Mouse (Mus musculus): ENCODE results near the gene Apoa1.
A peak's percentile ranks its signal among the peaks of the same experiment; 100 is the strongest.

Apoa1 gene

DNA sequence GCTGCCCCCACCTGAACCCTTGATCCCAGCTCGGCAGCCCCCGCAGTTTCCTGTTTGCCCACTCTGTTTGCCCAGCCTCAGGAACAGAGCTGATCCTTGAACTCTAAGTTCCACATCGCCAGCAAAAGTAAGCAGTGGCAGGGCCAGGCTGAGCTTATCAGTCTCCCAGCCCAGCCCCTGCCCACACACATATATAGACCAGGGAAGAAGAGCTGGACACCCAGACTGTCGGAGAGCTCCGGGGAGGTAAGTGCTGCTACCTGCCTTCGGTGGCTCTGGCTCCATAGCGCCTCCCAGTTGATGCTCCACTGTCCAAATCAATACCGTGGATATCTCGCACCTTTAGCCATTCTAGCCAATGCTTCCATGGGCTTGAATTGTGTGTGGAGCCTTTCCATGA is at the start of gene Apoa1:
Gene Apoa1 (plus strand): TSS at position 90 of the 400 bp plus-strand sequence.
- no peak for DNase-seq

DNA sequence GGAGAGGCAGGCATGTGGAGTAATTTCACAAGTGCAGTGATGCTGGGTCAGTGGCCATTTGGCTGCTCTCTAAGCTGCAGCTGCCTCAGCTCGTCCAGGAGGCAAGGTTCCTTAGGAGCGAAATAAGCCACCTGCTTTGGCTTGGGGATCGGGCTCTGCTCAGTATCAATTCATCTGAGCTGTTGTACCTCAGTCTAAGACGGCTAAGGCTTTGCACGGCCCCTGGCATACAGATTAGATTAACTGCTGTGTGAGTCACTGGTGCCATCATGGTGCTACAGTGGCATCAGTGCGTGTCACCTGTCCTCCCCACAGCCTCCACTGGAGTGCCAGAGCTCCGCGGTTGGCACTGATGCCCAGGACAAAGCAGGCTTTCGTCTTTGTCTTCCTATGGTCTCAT is 49.8 kb upstream of the Apoa1 start:
- DNase-seq: no peak

- DNase-seq: peak; percentile 47
Observed at GRCm38 (mm10) chr9:46181297-46181696, 47.1 kb upstream of the Apoa1 start.

DNA sequence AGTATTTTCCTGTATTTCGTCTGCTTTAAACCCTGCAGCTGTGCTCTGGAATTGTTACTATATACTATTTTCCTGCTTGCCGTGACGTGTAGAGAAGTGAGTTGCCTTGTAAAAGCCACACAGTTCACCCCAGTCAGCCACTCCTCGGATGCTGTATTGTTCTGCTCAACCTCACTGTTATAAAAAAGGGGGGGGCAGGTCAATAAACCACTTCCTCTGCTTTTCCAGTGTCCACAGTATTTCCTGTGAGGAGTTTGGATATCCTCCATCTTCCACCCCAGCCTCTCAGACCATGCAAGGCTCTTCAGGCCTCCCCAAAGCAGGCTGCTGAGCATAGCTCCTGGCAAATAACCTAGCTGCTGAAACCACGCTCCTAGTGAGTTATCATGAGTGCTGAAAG is 43.8 kb upstream of the Apoa1 start:
- peak; percentile 41 for DNase-seq

DNA sequence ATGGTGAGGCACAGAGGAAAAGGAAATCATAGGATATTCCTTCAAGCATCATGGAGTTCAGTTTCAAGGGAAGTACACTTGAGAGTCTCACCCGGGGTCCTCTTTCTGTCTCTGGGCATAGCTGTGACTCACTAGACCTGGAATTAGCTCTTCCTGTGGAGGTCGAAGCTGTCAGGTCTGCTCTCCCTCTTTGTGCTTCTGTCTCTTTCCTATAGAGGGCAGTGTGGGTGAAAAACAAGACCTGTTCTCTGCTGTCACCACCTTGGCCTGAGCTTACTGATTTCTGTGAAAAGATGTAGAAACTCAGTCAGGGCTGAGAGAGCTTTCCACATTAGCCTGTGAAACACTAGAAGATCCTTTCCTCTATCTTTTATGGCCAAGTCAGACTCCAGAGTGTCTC is 43.2 kb upstream of the Apoa1 start:
- peak; percentile 72 for DNase-seq

GRCm38 (mm10) chr9:46186387-46186786 is 42.0 kb upstream of the Apoa1 start:
- no peak for DNase-seq

DNA sequence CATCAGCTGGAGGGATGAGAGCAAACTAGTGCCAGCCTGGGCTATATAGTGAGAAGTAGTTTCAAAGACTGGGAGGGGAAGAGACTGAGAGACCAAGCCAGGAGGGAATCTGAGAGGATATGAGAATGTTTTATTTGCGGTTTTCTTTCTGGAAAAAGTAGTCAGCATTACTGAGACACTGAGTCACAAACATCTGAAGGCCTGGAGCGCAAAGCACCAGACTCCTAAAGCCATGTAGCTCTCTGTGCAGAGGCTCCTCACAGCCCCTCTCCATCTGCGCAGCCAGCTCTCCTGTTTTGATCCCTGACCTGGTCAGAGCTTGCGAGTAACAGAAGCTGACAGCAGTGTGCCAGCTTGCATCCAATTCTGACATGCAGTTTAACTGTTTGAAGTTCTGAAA is 40.0 kb upstream of the Apoa1 start:
- DNase-seq: no peak

- DNase-seq: no peak
Observed at GRCm38 (mm10) chr9:46188956-46189355, 39.4 kb upstream of the Apoa1 start.

- no peak for DNase-seq
Observed at GRCm38 (mm10) chr9:46189381-46189780, 39.0 kb upstream of the Apoa1 start.

- DNase-seq: no peak
Observed at GRCm38 (mm10) chr9:46191234-46191633, 37.1 kb upstream of the Apoa1 start.

DNA sequence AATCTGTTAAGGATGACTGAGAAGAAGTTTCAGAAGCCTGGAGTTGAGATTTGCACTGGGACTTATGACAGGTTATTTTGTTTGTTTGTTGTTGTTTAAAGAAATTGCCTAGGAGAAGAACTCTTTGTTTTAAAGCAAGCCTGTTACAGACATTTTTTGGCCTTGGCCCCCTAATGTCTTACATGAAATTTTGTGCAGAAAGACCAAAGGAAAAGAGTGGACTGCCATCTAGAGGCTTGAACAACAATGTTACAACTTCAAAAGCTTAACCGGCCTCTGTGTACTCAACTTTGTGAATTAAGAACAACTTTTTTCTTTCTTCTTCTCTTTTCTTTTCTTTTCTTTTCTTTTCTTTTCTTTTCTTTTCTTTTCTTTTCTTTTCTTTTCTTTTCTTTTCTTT is 36.7 kb upstream of the Apoa1 start:
- DNase-seq: peak; percentile 66

DNA sequence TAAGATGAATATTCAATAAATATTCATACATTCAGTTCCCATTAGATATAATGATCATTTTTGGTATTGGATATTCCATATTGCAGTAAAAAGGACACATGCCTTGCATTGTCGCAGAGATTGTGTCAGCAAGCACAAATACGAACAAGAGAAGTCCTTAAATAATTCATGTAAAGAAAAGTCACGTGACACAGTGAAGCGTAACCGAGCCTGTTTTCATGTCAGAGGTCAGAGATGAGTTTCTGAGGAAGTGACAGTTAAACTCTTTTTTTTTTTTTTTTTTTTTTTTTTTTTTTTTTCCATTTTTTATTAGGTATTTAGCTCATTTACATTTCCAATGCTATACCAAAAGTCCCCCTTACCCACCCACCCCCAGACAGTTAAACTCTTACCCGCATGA is 35.7 kb upstream of the Apoa1 start:
- no peak for DNase-seq

- DNase-seq: no peak
Observed at GRCm38 (mm10) chr9:46194809-46195208, 33.6 kb upstream of the Apoa1 start.

- DNase-seq: peak; percentile 70
Observed at GRCm38 (mm10) chr9:46196699-46197169, 31.6 kb upstream of the Apoa1 start.

DNA sequence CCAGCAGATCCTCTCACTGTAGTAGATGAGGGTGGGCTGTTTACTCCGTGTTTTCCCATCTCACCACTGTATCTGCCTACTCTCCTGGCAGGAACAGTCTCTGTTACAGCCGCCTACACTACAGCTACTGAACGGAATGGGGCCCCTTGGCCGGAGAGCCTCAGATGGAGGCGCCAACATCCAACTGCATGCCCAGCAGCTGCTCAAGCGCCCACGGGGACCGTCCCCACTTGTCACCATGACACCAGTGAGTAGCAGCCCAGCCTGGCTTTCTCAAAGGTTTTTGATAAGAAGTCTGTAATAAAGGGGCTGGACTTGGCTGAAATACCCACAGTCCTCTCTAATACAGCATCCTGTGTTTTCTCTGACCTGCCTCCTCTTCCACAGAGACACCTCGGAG is 29.9 kb upstream of the Apoa1 start:
- DNase-seq: no peak

DNA sequence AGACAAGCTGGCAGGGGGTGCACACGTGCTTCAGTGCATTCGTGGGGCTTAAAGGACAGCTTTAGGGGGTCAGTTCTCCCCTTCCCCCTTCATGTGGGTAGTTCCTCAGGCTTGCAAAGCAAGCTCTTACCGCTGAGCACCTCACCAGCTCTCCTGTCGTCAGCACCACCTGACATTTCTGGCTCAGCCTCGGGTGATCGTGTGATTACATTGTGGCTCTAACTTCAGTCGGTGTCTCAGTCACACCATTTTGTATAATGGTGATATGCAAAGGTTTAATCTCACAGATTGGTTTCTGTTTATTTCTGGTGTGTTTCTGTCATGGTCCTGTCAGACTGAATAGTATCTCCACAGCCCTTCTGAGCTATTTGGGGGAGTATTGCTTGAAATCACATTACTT is 29.4 kb upstream of the Apoa1 start:
- no peak for DNase-seq

DNA sequence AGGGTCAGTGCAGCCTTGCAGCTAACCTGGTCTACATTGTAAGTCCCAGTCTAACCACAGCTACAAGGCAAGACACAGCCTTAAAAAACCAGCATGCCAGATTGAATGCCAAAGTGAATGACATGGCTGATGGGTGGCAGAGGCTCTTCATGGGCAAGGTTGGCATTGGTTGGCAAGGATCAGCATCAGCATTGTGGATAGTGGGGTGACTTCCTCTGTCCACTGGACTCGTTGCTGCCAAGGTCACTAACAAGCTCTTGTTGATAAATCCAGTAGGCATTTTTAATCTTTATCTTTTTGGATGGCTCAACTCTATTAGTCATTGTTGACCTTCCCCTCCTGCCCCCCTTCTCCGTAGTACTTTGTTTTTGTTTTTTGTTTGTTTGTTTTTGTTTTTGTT is 28.8 kb upstream of the Apoa1 start:
- no peak for DNase-seq

- peak; percentile 29 for DNase-seq
Observed at GRCm38 (mm10) chr9:46206834-46207500, 21.4 kb upstream of the Apoa1 start.

- no peak for DNase-seq
Observed at GRCm38 (mm10) chr9:46207501-46207869, 20.9 kb upstream of the Apoa1 start.

DNA sequence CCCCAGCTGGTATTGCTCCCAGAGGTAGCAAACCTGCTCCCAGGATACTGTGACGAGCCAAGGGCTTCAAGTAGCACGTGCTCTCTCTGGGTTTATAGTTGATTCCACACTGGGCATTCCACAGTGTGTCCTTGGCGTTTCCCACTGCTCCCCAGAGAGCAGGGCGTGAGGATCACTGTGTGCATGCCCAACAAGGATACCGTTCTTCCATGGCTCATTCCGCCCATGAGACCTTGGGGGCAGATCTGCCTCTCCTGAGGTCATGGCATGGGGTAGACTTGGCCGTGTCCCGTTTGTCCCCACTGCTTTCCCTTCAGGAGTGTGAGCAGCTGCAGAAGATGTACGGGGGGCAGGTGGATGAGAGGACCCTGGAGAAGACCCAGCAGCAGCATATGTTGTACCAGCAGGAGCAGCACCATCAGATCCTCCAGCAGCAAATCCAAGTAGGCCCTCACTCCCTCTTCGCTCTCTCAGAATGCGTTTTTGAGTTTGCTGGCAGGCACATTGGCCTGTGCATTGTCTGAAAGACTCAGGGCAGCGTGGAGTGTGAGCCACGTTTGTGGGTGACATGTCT is 19.9 kb upstream of the Apoa1 start:
- DNase-seq: no peak

- DNase-seq: no peak
Observed at GRCm38 (mm10) chr9:46210473-46210872, 17.9 kb upstream of the Apoa1 start.

DNA sequence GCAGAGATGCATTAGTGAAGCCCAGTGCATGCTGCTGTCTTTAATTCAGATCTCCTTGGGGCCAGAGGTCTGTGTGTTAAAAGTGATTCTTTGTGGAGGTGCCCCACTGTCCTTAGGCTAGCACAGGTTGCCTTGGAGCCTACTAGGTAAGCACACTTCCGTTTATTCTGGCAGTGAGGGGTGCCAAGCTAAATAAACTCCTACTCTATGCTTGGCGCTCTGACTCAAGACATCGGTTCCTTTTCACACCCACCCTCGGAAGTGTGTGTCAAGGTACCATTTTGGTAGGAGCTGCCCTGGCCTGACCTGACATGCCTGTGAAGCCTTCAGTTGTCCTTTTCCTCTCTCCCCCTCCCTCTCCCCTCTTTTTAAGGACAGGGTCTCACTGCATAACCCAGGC is 14.1 kb upstream of the Apoa1 start:
- DNase-seq: no peak

DNA sequence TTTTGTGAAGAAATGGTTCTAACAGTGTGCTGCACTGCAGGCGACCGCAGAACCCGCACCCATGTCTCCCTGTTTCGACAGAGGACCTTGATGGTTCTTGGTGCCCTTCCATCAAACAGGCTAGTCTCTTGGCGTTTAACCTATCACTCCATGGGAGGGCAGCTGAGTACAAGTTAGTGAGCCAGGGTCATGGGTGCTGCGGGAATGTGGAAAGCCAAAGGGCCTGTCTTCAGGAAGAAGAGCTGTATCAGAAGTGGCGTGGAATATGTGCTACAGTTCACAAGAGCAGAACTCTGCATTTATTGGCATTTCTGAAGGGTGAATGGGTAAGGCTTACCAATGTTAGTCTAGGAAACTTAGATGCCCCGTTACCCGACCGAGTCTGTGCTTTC is 13.4 kb upstream of the Apoa1 start:
- no peak for DNase-seq

GRCm38 (mm10) chr9:46215338-46216322 is 12.8 kb upstream of the Apoa1 start:
- no peak for DNase-seq

All from lung, postnatal 10 days (tissue).